Mouse (Mus musculus) bone marrow macrophage, adult 2 months (primary cell): ENCODE results near the gene Arid3b. TPM values are rescaled to one million over a fixed set of nuclear protein-coding genes. Genes with fewer than 3 reads are reported as not detected.
A peak's percentile ranks its signal among the peaks of the same experiment; 100 is the strongest.

Experiments
- H3K27ac ChIP-seq: 2 replicates; pipeline ENCODE4 v1.5.1; 2012; ENCODE audit warnings: low read depth, low read length; ENCODE audit not compliant: insufficient read depth
- H3K4me1 ChIP-seq: 2 replicates; pipeline ENCODE4 v1.6.1; 2012; ENCODE audit warnings: low read length; ENCODE audit not compliant: control insufficient read depth, insufficient read depth
- H3K4me3 ChIP-seq: 2 replicates; pipeline ENCODE4 v1.5.1; 2012; ENCODE audit warnings: mild to moderate bottlenecking, low read length, moderate library complexity; ENCODE audit not compliant: insufficient read depth
- CTCF ChIP-seq: IDR thresholded peaks from 2 replicates; pipeline ENCODE4 v1.5.1; 2012; ENCODE audit warnings: low read depth, mild to moderate bottlenecking, low read length, moderate library complexity
- POLR2A ChIP-seq: IDR thresholded peaks from 2 replicates; pipeline ENCODE4 v1.6.1; 2012; ENCODE audit warnings: mild to moderate bottlenecking, low read depth, low read length, borderline replicate concordance
- polyA plus RNA-seq: library from polyadenylated mRNA; stranded (reverse); fragments of >200 nt; gene quantifications from 2 replicates; pipeline ENCODE4 v1.2.4, GENCODE M21; 2012; ENCODE audit not compliant: missing spikeins, insufficient read depth, insufficient read length

Gene Arid3b
- polyA plus RNA-seq, 1 experiment = 16.0 TPM

GRCm38 (mm10) chr9:57765364-57766351 is 70.9 kb downstream of the Arid3b start, which contains the start of gene Clk3:
Clk3 (minus strand) TSS chr9:57765860.
- peak within 1 kb of the TSS; percentile 89 for H3K27ac ChIP-seq
- TF ChIP-seq POLR2A (no peak), CTCF (no peak)
- H3K4me1 ChIP-seq = peaks cover 21% of the 10 kb centered on the region
- H3K4me3 ChIP-seq = peak within 1 kb of the TSS; percentile 97

GRCm38 (mm10) chr9:57764974-57765363 is 71.6 kb downstream of the Arid3b start:
- Histone ChIP-seq H3K4me1 (peaks cover 21% of the 10 kb centered on the region), H3K4me3 (peak overlapping the region; percentile 97), H3K27ac (peak overlapping the region; percentile 89)
- TF ChIP-seq CTCF (no peak), POLR2A (no peak)

GRCm38 (mm10) chr9:57764147-57764973 is 72.2 kb downstream of the Arid3b start:
- Histone ChIP-seq H3K27ac (peak overlapping the region; percentile 87), H3K4me3 (peak overlapping the region; percentile 97), H3K4me1 (peaks cover 21% of the 10 kb centered on the region)
- TF ChIP-seq POLR2A (no peak), CTCF (no peak)

GRCm38 (mm10) chr9:57762563-57762991 is 74.0 kb downstream of the Arid3b start:
- peaks cover 21% of the 10 kb centered on the region for H3K4me1 ChIP-seq
- H3K27ac ChIP-seq = no peak overlapping the region
- no peak for TF ChIP-seq CTCF
- TF ChIP-seq POLR2A = no peak
- no peak overlapping the region for H3K4me3 ChIP-seq

- no peak overlapping the region for H3K4me3 ChIP-seq
- no peak overlapping the region for H3K27ac ChIP-seq
- H3K4me1 ChIP-seq = peaks cover 21% of the 10 kb centered on the region
- no peak for TF ChIP-seq POLR2A
- no peak for TF ChIP-seq CTCF
Observed at GRCm38 (mm10) chr9:57761563-57762551, 74.7 kb downstream of the Arid3b start.

- Histone ChIP-seq H3K4me3 (no peak overlapping the region), H3K4me1 (peaks cover 21% of the 10 kb centered on the region), H3K27ac (no peak overlapping the region)
- TF ChIP-seq POLR2A = no peak
- TF ChIP-seq CTCF = no peak
Observed at GRCm38 (mm10) chr9:57760416-57761146, 76.0 kb downstream of the Arid3b start.

- no peak overlapping the region for H3K27ac ChIP-seq
- TF ChIP-seq CTCF (peak; percentile 49), POLR2A (no peak)
- no peak overlapping the region for H3K4me3 ChIP-seq
- peaks cover 21% of the 10 kb centered on the region for H3K4me1 ChIP-seq
Observed at GRCm38 (mm10) chr9:57759289-57759688, 77.3 kb downstream of the Arid3b start.

- TF ChIP-seq POLR2A (no peak), CTCF (no peak)
- H3K27ac ChIP-seq = no peak overlapping the region
- peaks cover 17% of the 10 kb centered on the region for H3K4me1 ChIP-seq
- H3K4me3 ChIP-seq = no peak overlapping the region
Observed at GRCm38 (mm10) chr9:57758528-57758927, 78.1 kb downstream of the Arid3b start.
